Mouse (Mus musculus) CH12.LX (cell line): ENCODE results near the gene Phpt1. TPM values are rescaled to one million over a fixed set of nuclear protein-coding genes. Genes with fewer than 3 reads are reported as not detected.

Experiments
- DNase-seq: peaks from one replicate; pipeline ENCODE4 v3.0.0-alpha.2; 2013; ENCODE audit errors: extremely low read depth
- H3K27ac ChIP-seq: 2 replicates; pipeline ENCODE4 v1.5.1; 2012; ENCODE audit warnings: low read depth, mild to moderate bottlenecking, control low read depth, moderate library complexity; ENCODE audit not compliant: insufficient read depth
- H3K27me3 ChIP-seq: replicated peaks from 2 replicates; pipeline ENCODE3; 2012; ENCODE audit warnings: inconsistent platforms
- H3K36me3 ChIP-seq, 2 experiments: replicated peaks in 1 of 2; 2 replicates each; pipeline versions ENCODE3 to v1.6.1; 2012; ENCODE audit warnings: inconsistent platforms in 1 of 2, low read length in 1 of 2, mild to moderate bottlenecking in 1 of 2, mixed read lengths in 1 of 2, moderate library complexity in 1 of 2; ENCODE audit not compliant: control insufficient read depth in 1 of 2, insufficient read depth in 1 of 2
- H3K4me1 ChIP-seq, 2 experiments: 2 replicates each; pipeline ENCODE4 v1.6.1; 2012; ENCODE audit warnings: inconsistent platforms in 1 of 2, moderate library complexity in 1 of 2; ENCODE audit not compliant: insufficient read depth in 2 of 2, control insufficient read depth in 1 of 2
- H3K4me2 ChIP-seq: 2 replicates; pipeline ENCODE4 v1.6.1; 2012; ENCODE audit warnings: low read depth, mild to moderate bottlenecking, control low read depth; ENCODE audit not compliant: poor library complexity, insufficient read depth, severe bottlenecking
- H3K4me3 ChIP-seq, 3 experiments: fragments of 150-350 bp in 1 of 3; sonication (generic) in 1 of 3; replicated peaks in 1 of 3; 2 replicates each; pipeline versions ENCODE3 to v1.5.1; 2011 to 2012; ENCODE audit warnings: low read depth in 2 of 3, low read length in 2 of 3, mild to moderate bottlenecking in 2 of 3, moderate library complexity in 2 of 3, control low read depth in 1 of 3, improper control_type of control experiment in 1 of 3, inconsistent platforms in 1 of 3, mixed read lengths in 1 of 3; ENCODE audit not compliant: poor library complexity in 1 of 3
- H3K79me2 ChIP-seq: replicated peaks from 2 replicates; pipeline ENCODE4 v1.6.1; 2012; ENCODE audit warnings: mild to moderate bottlenecking, moderate library complexity; ENCODE audit not compliant: control insufficient read depth, poor library complexity, insufficient read depth, severe bottlenecking; ENCODE audit errors: extremely low read depth
- H3K9ac ChIP-seq: 2 replicates; pipeline ENCODE4 v1.6.1; 2012; ENCODE audit warnings: low read depth, mild to moderate bottlenecking, control low read depth, moderate library complexity; ENCODE audit not compliant: insufficient read depth
- H3K9me3 ChIP-seq: replicated peaks from 2 replicates; pipeline ENCODE3; 2012; ENCODE audit warnings: low read length, inconsistent platforms, mixed read lengths
- BHLHE40 ChIP-seq: IDR thresholded peaks from 2 replicates; pipeline ENCODE4 v1.6.1; 2011; ENCODE audit warnings: mild to moderate bottlenecking, low read depth, low read length, improper control_type of control experiment
- CHD1 ChIP-seq: IDR thresholded peaks from 2 replicates; pipeline ENCODE4 v1.6.1; 2012; ENCODE audit warnings: low read depth, low read length, improper control_type of control experiment, inconsistent platforms
- CHD2 ChIP-seq: IDR thresholded peaks from 2 replicates; pipeline ENCODE4 v1.6.1; 2011; ENCODE audit warnings: low read length, improper control_type of control experiment
- CTCF ChIP-seq, 2 experiments: IDR thresholded peaks in 1 of 2; conservative IDR thresholded peaks in 1 of 2; 2 replicates each; pipeline ENCODE4 v1.5.1; 2011 to 2012; ENCODE audit warnings: low read depth in 2 of 2, low read length in 2 of 2, improper control_type of control experiment in 1 of 2, inconsistent platforms in 1 of 2, mild to moderate bottlenecking in 1 of 2, moderate library complexity in 1 of 2
- E2F4 ChIP-seq: IDR thresholded peaks from 2 replicates; pipeline ENCODE4 v1.6.1; 2011; ENCODE audit warnings: low read depth, low read length, improper control_type of control experiment; ENCODE audit not compliant: insufficient replicate concordance
- ELF1 ChIP-seq: IDR thresholded peaks from 2 replicates; pipeline ENCODE4 v1.6.1; 2014; ENCODE audit warnings: low read depth, mild to moderate bottlenecking, inconsistent platforms, low read length, improper control_type of control experiment
- ETS1 ChIP-seq: conservative IDR thresholded peaks from 2 replicates; pipeline ENCODE4 v1.6.1; 2012; ENCODE audit warnings: low read depth, mild to moderate bottlenecking, inconsistent platforms, low read length, improper control_type of control experiment, moderate library complexity
- HCFC1 ChIP-seq: IDR thresholded peaks from 2 replicates; pipeline ENCODE4 v1.6.1; 2012; ENCODE audit warnings: low read depth, mild to moderate bottlenecking, inconsistent platforms, low read length, improper control_type of control experiment
- IRF4 ChIP-seq: IDR thresholded peaks from 2 replicates; pipeline ENCODE4 v1.6.1; 2014; ENCODE audit warnings: low read depth, mild to moderate bottlenecking, inconsistent platforms, low read length, improper control_type of control experiment
- JUN ChIP-seq: IDR thresholded peaks from 2 replicates; pipeline ENCODE4 v1.6.1; 2011; ENCODE audit warnings: low read depth, mild to moderate bottlenecking, low read length, improper control_type of control experiment, moderate library complexity; ENCODE audit not compliant: insufficient read depth
- JUND ChIP-seq: conservative IDR thresholded peaks from 2 replicates; pipeline ENCODE4 v1.6.1; 2011; ENCODE audit warnings: low read depth, low read length, improper control_type of control experiment
- KAT2A ChIP-seq: IDR thresholded peaks from 2 replicates; pipeline ENCODE4 v1.6.1; 2012; ENCODE audit warnings: low read length, improper control_type of control experiment, inconsistent platforms; ENCODE audit not compliant: insufficient replicate concordance
- MAFK ChIP-seq: IDR thresholded peaks from 2 replicates; pipeline ENCODE4 v1.6.1; 2011; ENCODE audit warnings: low read length, improper control_type of control experiment; ENCODE audit not compliant: insufficient replicate concordance
- MEF2A ChIP-seq: IDR thresholded peaks from 2 replicates; pipeline ENCODE4 v1.6.1; 2014; ENCODE audit warnings: low read depth, mild to moderate bottlenecking, inconsistent platforms, low read length, improper control_type of control experiment, borderline replicate concordance
- MXI1 ChIP-seq: IDR thresholded peaks from 2 replicates; pipeline ENCODE4 v1.6.1; 2011; ENCODE audit warnings: mild to moderate bottlenecking, low read depth, low read length, improper control_type of control experiment
- MYC ChIP-seq: IDR thresholded peaks from 2 replicates; pipeline ENCODE4 v1.6.1; 2011; ENCODE audit warnings: low read depth, mild to moderate bottlenecking, improper control_type of control experiment, low read length
- NELFE ChIP-seq: IDR thresholded peaks from 2 replicates; pipeline ENCODE4 v1.6.1; 2011; ENCODE audit warnings: low read depth, low read length, improper control_type of control experiment
- NRF1 ChIP-seq: IDR thresholded peaks from 2 replicates; pipeline ENCODE4 v1.6.1; 2014; ENCODE audit warnings: low read depth, mild to moderate bottlenecking, inconsistent platforms, low read length, improper control_type of control experiment, moderate library complexity
- PAX5 ChIP-seq: IDR thresholded peaks from 2 replicates; pipeline ENCODE4 v1.6.1; 2012; ENCODE audit warnings: low read length, inconsistent platforms, mixed read lengths
- POLR2A ChIP-seq: IDR thresholded peaks from 2 replicates; pipeline ENCODE4 v1.6.1; 2011; ENCODE audit warnings: low read depth, mild to moderate bottlenecking, improper control_type of control experiment, low read length
- POLR2AphosphoS2 ChIP-seq: IDR thresholded peaks from 2 replicates; pipeline ENCODE4 v1.6.1; 2011; ENCODE audit warnings: low read depth, low read length, improper control_type of control experiment
- RCOR1 ChIP-seq: conservative IDR thresholded peaks from 2 replicates; pipeline ENCODE4 v1.6.1; 2012; ENCODE audit warnings: low read depth, mild to moderate bottlenecking, inconsistent platforms, low read length, improper control_type of control experiment
- SIN3A ChIP-seq: IDR thresholded peaks from 2 replicates; pipeline ENCODE4 v1.6.1; 2012; ENCODE audit warnings: low read length, improper control_type of control experiment, inconsistent platforms
- SMC3 ChIP-seq: IDR thresholded peaks from 2 replicates; pipeline ENCODE4 v1.6.1; 2011; ENCODE audit warnings: low read depth, low read length, improper control_type of control experiment
- TBP ChIP-seq: conservative IDR thresholded peaks from 2 replicates; pipeline ENCODE4 v1.6.1; 2011; ENCODE audit warnings: low read depth, low read length, improper control_type of control experiment
- TCF12 ChIP-seq: IDR thresholded peaks from 2 replicates; pipeline ENCODE4 v1.6.1; 2014; ENCODE audit warnings: low read depth, mild to moderate bottlenecking, inconsistent platforms, low read length, improper control_type of control experiment
- UBTF ChIP-seq: IDR thresholded peaks from 2 replicates; pipeline ENCODE4 v1.6.1; 2012; ENCODE audit warnings: low read depth, mild to moderate bottlenecking, inconsistent platforms, low read length, improper control_type of control experiment, moderate library complexity
- ZMIZ1 ChIP-seq: IDR thresholded peaks from 2 replicates; pipeline ENCODE4 v1.6.1; 2012; ENCODE audit warnings: low read depth, mild to moderate bottlenecking, inconsistent platforms, low read length, improper control_type of control experiment
- dilution Hi-C: fragments of 300-500 bp; cut with MboI; formaldehyde crosslinking; loops from 2 replicates; pipeline ENCODE4 v1.14.3; 2020; ENCODE audit warnings: low sequenced_read_pairs; ENCODE audit not compliant: extremely low pct_unique_long_range_greater_than_20kb, extremely low pct_ligation_motif_present
- in situ Hi-C: fragments of 300-500 bp; cut with MboI; formaldehyde crosslinking; loops from 3 replicates; pipeline ENCODE4 v1.14.3; 2019; ENCODE audit warnings: low sequenced_read_pairs, low pct_ligation_motif_present, low pct_unique_long_range_greater_than_20kb, mixed read lengths
- polyA plus RNA-seq: library from polyadenylated mRNA; unstranded; fragments of >175 nt; gene quantifications from 2 replicates; pipeline ENCODE4 v1.2.1, GENCODE M21; 2012; ENCODE audit warnings: low read depth; ENCODE audit not compliant: insufficient read length
- total RNA-seq, 2 experiments: library from RNA; depleted of rRNA; stranded (reverse); fragments of 300-350 nt in 1 of 2; fragments of >200 nt in 1 of 2; gene quantifications; 2 replicates each; pipeline ENCODE4 v1.2.3; 2012 to 2014

Phpt1 gene
- total and polyA plus RNA-seq, 3 experiments, result 37.9 to 66.9 (median 46.6) TPM

DNA sequence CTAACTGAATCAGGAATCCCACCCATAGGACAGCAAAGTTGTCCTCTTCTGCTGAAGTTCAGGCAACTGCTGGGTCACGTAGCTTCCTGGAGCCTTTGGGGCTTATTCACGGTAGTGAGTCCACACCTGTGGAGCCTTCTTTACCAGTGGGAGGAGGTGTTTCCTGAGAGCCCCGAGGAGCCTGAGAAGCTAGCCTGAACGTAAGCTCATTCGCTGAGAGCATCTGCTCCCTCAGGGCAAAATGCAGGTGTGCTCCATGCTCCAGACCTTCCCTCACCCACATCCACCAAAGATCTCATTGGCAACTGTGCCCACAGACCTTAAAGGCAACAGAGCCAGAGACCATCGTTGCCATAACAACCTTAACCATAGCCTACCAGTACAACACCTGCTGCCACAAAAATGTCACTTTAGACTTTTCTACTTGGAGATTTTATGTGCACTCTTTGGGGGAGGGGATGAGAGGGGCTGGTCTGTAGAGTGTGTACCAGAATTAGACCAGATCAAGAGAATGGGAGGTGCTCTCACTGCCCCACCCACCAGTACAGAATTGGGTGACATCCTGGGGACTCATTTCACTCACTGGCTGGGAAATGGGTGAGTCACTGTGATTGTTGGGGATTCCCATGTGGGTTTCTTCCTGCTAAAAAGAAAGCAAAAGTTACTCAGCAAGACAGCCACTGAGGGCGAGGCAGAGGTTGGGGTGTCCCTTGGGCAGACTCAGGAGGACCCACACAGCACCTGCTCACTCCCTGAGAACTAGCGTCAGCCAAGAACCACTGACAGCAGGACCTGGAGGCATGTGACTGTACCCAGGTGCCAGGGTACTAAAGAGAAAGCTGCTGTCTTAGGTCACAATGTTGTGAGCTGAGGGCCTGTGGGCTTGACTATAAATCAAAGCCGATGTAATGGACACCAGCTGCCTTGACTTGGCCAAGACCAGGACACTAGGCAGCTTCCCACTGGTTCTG lies 25.7 kb downstream of the Phpt1 start (continued):
- no peak for TF ChIP-seq ZMIZ1
- TF ChIP-seq POLR2A, result peak; percentile 41
- TF ChIP-seq CHD1, result no peak
- peak; percentile 73 for TF ChIP-seq JUND
- peak; percentile 62; the same call in 1 of the 2 replicates for TF ChIP-seq RCOR1
- TF ChIP-seq JUN, result peak; percentile 68
- TF ChIP-seq SMC3, result peak; percentile 6; the same call in 1 of the 2 replicates
- peak; percentile 62 for TF ChIP-seq MAFK
- peak; percentile 92 for TF ChIP-seq IRF4
- TF ChIP-seq SIN3A, result peak; percentile 92

- TF ChIP-seq TBP (peak; percentile 84), NELFE (peak; percentile 75; the same call in 1 of the 2 replicates), ETS1 (no peak), HCFC1 (peak; percentile 64), POLR2AphosphoS2 (no peak), BHLHE40 (no peak), E2F4 (0 out of 2 replicates have a peak, but pooled peaks have one; percentile 6), MXI1 (0 out of 2 replicates have a peak, but pooled peaks have one; percentile 57), MYC (no peak), CTCF (conservative IDR thresholded peaks at IDR 0.05 in 1 of 2, IDR thresholded peaks at IDR 0.05 in 1 of 2; ENCODE audit: low read depth in 2 of 2, low read length in 2 of 2) (no peak), POLR2A (peak; percentile 80), MEF2A (no peak; the same call in 1 of the 2 replicates), IRF4 (no peak), TCF12 (peak; percentile 66), NRF1 (peak; percentile 67), ZMIZ1 (peak; percentile 87), JUND (no peak), ELF1 (peak; percentile 83), PAX5 (no peak), CHD2 (peak; percentile 97), KAT2A (0 out of 2 replicates have a peak, but pooled peaks have one; percentile 54), UBTF (0 out of 2 replicates have a peak, but pooled peaks have one; percentile 7)
- H3K36me3 ChIP-seq, result peaks cover 9 to 26% of the 10 kb centered on the region in 2 experiments
- H3K9me3 ChIP-seq, result no peaks in the 10 kb centered on the region
- peak within 1 kb of the TSS; percentile 77 for H3K9ac ChIP-seq
- in situ Hi-C loops (no loop called here), dilution Hi-C loops (no loop called here)
- peak; percentile 99 for DNase-seq
- peaks cover 45% of the 10 kb centered on the region for H3K79me2 ChIP-seq
- H3K27ac ChIP-seq, result peak within 1 kb of the TSS; percentile 64
- H3K27me3 ChIP-seq, result no peaks in the 10 kb centered on the region
- peak within 1 kb of the TSS; percentile 79 to 96 (median 88) for H3K4me3 ChIP-seq
- H3K4me2 ChIP-seq, result peak within 1 kb of the TSS; percentile 95
- peaks cover 44 to 74% of the 10 kb centered on the region in 2 experiments for H3K4me1 ChIP-seq
Observed at GRCm38 (mm10) chr2:25546811-25547491, 28.1 kb downstream of the Phpt1 start, which contains the start of gene Traf2. Gene Traf2 (minus strand): TSS chr2:25546940.
